8 mouse cellular contexts compared by ENCODE assay signal in genomic region chr2:118659493-118659892, GRCm38 (mm10). TPM values are rescaled to one million over a fixed set of nuclear protein-coding genes. Genes with fewer than 3 reads are reported as not detected.
DNase-seq lines count a peak whose midpoint lies in the region; ATAC-seq lines count a peak whose summit lies in the region.

No protein-coding gene starts in this region.

- H3K4me2 ChIP-seq in heart, embryonic 14.5 days (ENCODE audit: low read length): peak overlapping the region; percentile 67
- peak overlapping the region; percentile 58 for H3K4me2 ChIP-seq in hindbrain, embryonic 13.5 days
- no peak overlapping the region; the same call in 1 of the 2 replicates for H3K4me2 ChIP-seq in midbrain, embryonic 11.5 days

- no peaks in the 10 kb centered on the region for H3K36me3 ChIP-seq in heart, embryonic 14.5 days (ENCODE audit: control insufficient read depth, insufficient read depth, low read length)
- H3K36me3 ChIP-seq in hindbrain, embryonic 13.5 days: no peaks in the 10 kb centered on the region
- H3K36me3 ChIP-seq in midbrain, embryonic 11.5 days (ENCODE audit: control insufficient read depth, insufficient read depth, low read length): no peaks in the 10 kb centered on the region

- peaks cover 35 to 41% of the 10 kb centered on the region in 2 experiments for H3K4me1 ChIP-seq in heart, embryonic 14.5 days (ENCODE audit: control insufficient read depth in 2 of 2, insufficient read depth in 2 of 2, low read length in 2 of 2)
- H3K4me1 ChIP-seq in hindbrain, embryonic 13.5 days (replicated peaks): peaks cover 47% of the 10 kb centered on the region
- H3K4me1 ChIP-seq in midbrain, embryonic 11.5 days (ENCODE audit: control insufficient read depth, insufficient read depth, low read length): peaks cover 20% of the 10 kb centered on the region

- no peak for DNase-seq in heart, adult 9 months (ENCODE audit: low spot score in 2 of 2)
- peak; percentile 34 for DNase-seq in MN1 (ENCODE audit: low spot score)
- no peak for DNase-seq in midbrain, embryonic 11.5 days (ENCODE audit: low spot score, missing footprints)
- DNase-seq in adrenal gland, adult 8-10 months: no peak
- DNase-seq in frontal cortex, postnatal 36 days (ENCODE audit: low spot score in 2 of 2): no peak
- DNase-seq in natural killer cell, adult 2 months (ENCODE audit: low spot score in 2 of 2): no peak

- H3K27me3 ChIP-seq in heart, embryonic 14.5 days (ENCODE audit: control insufficient read depth, insufficient read depth, low read length): no peaks in the 10 kb centered on the region
- H3K27me3 ChIP-seq in hindbrain, embryonic 13.5 days: peaks cover 8% of the 10 kb centered on the region
- H3K27me3 ChIP-seq in midbrain, embryonic 11.5 days (ENCODE audit: control insufficient read depth, insufficient read depth, low read length): peaks cover 18% of the 10 kb centered on the region

- no peak for ATAC-seq in heart, embryonic 14.5 days (ENCODE audit: insufficient number of reproducible peaks, insufficient read depth, low FRiP score, low read depth)
- ATAC-seq in hindbrain, embryonic 13.5 days (ENCODE audit: low FRiP score): peak; percentile 3; the same call in 1 of the 2 replicates
- ATAC-seq in midbrain, embryonic 11.5 days (ENCODE audit: low FRiP score): no peak

- H3K27ac ChIP-seq in heart, embryonic 14.5 days (replicated peaks in 1 of 2; ENCODE audit: control insufficient read depth in 1 of 2, insufficient read depth in 1 of 2, low read depth in 2 of 2, low read length in 2 of 2): peak overlapping the region; percentile 1 to 69; a peak in 3 of 4 replicates
- H3K27ac ChIP-seq in hindbrain, embryonic 13.5 days: peak overlapping the region; percentile 88
- H3K27ac ChIP-seq in midbrain, embryonic 11.5 days (ENCODE audit: low read depth, low read length): no peak overlapping the region; the same call in 1 of the 2 replicates

- 66% methylated on average over 12 of the region's 12 CpGs for WGBS in heart, embryonic 14.5 days
- WGBS in hindbrain, embryonic 13.5 days: 87% methylated on average over 12 of the region's 12 CpGs
- 88% methylated on average over 12 of the region's 12 CpGs for WGBS in midbrain, embryonic 11.5 days

- H3K9ac ChIP-seq in heart, embryonic 14.5 days (ENCODE audit: low read length): peak overlapping the region; percentile 58
- peak overlapping the region; percentile 74; the same call in 1 of the 2 replicates for H3K9ac ChIP-seq in hindbrain, embryonic 13.5 days
- H3K9ac ChIP-seq in midbrain, embryonic 11.5 days (ENCODE audit: low read length): peak overlapping the region; percentile 59

- peak overlapping the region in 1 of 2 experiments; percentile 34; a peak in 2 of 4 replicates for H3K4me3 ChIP-seq in heart, embryonic 14.5 days (ENCODE audit: control insufficient read depth in 1 of 2, insufficient read depth in 1 of 2, low read depth in 1 of 2, low read length in 2 of 2)
- peak overlapping the region; percentile 34; the same call in 1 of the 2 replicates for H3K4me3 ChIP-seq in hindbrain, embryonic 13.5 days
- no peak overlapping the region for H3K4me3 ChIP-seq in midbrain, embryonic 11.5 days (ENCODE audit: low read depth, low read length)

- H3K9me3 ChIP-seq in heart, embryonic 14.5 days (ENCODE audit: control insufficient read depth, low read length): no peaks in the 10 kb centered on the region
- H3K9me3 ChIP-seq in hindbrain, embryonic 13.5 days: no peaks in the 10 kb centered on the region
- no peaks in the 10 kb centered on the region for H3K9me3 ChIP-seq in midbrain, embryonic 11.5 days (ENCODE audit: control insufficient read depth, low read length)

RNA-seq across cellular contexts. Expression of gene Pak6, which starts 3.6 kb away (rescaled TPM):
- polyA plus RNA-seq in heart, embryonic 14.5 days (2014; fragmentation: Nextera tagmentation; extraction: Ambion mirVana): 8.3 and 8.6 TPM in 2 replicates
- 22.0 and 23.2 TPM in 2 replicates for polyA plus RNA-seq in hindbrain, embryonic 13.5 days (2015; fragmentation: Nextera tagmentation; extraction: Ambion mirVana)
- 1.2 and 1.4 TPM in 2 replicates for polyA plus RNA-seq in midbrain, embryonic 11.5 days (2014; fragmentation: Nextera tagmentation; extraction: Ambion mirVana)
- total RNA-seq in adrenal gland, adult 8-10 months (2022): 10 to 100 TPM; 27.0 to 35.6 (median 28.7) TPM

RNA-seq across cellular contexts. Expression of gene Ankrd63, which starts 44.3 kb away (rescaled TPM):
- 2.1 and 3.0 TPM in 2 replicates for polyA plus RNA-seq in heart, embryonic 14.5 days (2014; fragmentation: Nextera tagmentation; extraction: Ambion mirVana)
- polyA plus RNA-seq in hindbrain, embryonic 13.5 days (2015; fragmentation: Nextera tagmentation; extraction: Ambion mirVana): not detected in 2 replicates
- polyA plus RNA-seq in midbrain, embryonic 11.5 days (2014; fragmentation: Nextera tagmentation; extraction: Ambion mirVana): not detected in 2 replicates
- total RNA-seq in adrenal gland, adult 8-10 months (2022): under 1 TPM; 0.11 to 0.84 (median 0.36) TPM
